Mouse (Mus musculus) embryonic facial prominence, embryonic 12.5 days (tissue): ENCODE measurements around the gene Specc1l. TPM values are rescaled to one million over a fixed set of nuclear protein-coding genes. Genes with fewer than 3 reads are reported as not detected.
"Not testable (repeated sequence)": the region's sequence is repeated elsewhere in the genome, so short reads cannot be mapped to it uniquely, and the experiment has no call there.

ENCODE experiments used
- ATAC-seq: fragments of 200-750 bp; cut with Nextera tagmentation; 2 replicates; pipeline ENCODE4 v1.8.0; 2017; ENCODE audit not compliant: insufficient number of reproducible peaks, insufficient read depth, low FRiP score, low TSS enrichment
- H3K27ac ChIP-seq: fragments of 300-500 bp; sonication (generic); 2 replicates; pipeline ENCODE4 v1.5.1; 2016; ENCODE audit warnings: mild to moderate bottlenecking
- H3K27me3 ChIP-seq: fragments of 300-500 bp; sonication (generic); 2 replicates; pipeline ENCODE4 v1.6.1; 2016; ENCODE audit warnings: mild to moderate bottlenecking, moderate library complexity
- H3K36me3 ChIP-seq: fragments of 300-500 bp; sonication (generic); 2 replicates; pipeline ENCODE4 v1.6.1; 2016; ENCODE audit warnings: mild to moderate bottlenecking
- H3K4me1 ChIP-seq: fragments of 300-500 bp; sonication (generic); 2 replicates; pipeline ENCODE4 v1.6.1; 2016
- H3K4me2 ChIP-seq: fragments of 300-500 bp; sonication (generic); replicated peaks from 2 replicates; pipeline ENCODE4 v1.6.1; 2016; ENCODE audit warnings: mild to moderate bottlenecking, moderate library complexity
- H3K4me3 ChIP-seq: fragments of 300-500 bp; sonication (generic); 2 replicates; pipeline ENCODE4 v1.5.1; 2016; ENCODE audit warnings: mild to moderate bottlenecking
- H3K9ac ChIP-seq: fragments of 300-500 bp; sonication (generic); 2 replicates; pipeline ENCODE4 v1.6.1; 2016; ENCODE audit warnings: mild to moderate bottlenecking, moderate library complexity
- H3K9me3 ChIP-seq: fragments of 300-500 bp; sonication (generic); 2 replicates; pipeline ENCODE4 v1.6.1; 2016; ENCODE audit warnings: mild to moderate bottlenecking, moderate library complexity
- WGBS: fragments of 180-500 bp; shearing (Covaris S2); methylation state at CpG from one replicate; pipeline ENCODE4 v1.1.7; 2016; 5-methylcytosine and 5-hydroxymethylcytosine counted together
- polyA plus RNA-seq: library from polyadenylated mRNA; unstranded; fragments of >200 nt; fragmentation: Nextera tagmentation; extraction: Ambion mirVana; gene quantifications from 2 replicates; pipeline ENCODE4 v1.2.1, GENCODE M21; 2016

Specc1l gene
- polyA plus RNA-seq, 1 experiment from 2014 or later = 52.3 TPM

DNA sequence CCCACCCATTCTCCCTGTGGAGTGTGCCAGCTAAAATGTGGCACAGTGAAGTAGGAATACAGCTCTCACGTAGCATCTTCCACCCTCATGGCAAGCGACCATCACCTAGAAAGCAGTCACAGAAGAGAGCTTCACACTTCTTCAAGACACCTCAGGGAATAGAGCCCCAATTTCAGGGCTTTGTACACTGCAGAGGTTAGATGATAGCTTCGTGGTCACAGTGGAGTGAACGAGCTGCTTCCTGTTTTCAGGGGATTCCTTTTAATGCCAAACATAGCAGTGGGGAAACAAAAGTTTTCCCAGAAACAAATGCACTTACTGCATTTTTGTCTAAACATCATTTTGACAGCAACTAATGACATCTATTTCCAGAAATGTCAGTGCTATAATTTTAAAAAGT lies 77.5 kb downstream of the Specc1l start:
- 60% methylated on average over 4 of the region's 4 CpGs for WGBS
- H3K27me3 ChIP-seq = no peaks in the 10 kb centered on the region
- H3K9me3 ChIP-seq = no peaks in the 10 kb centered on the region
- no peak overlapping the region for H3K27ac ChIP-seq
- no peak for ATAC-seq
- no peak overlapping the region for H3K4me2 ChIP-seq
- H3K36me3 ChIP-seq = peaks cover 13% of the 10 kb centered on the region; the same call in 1 of the 2 replicates
- H3K4me1 ChIP-seq = no peaks in the 10 kb centered on the region
- H3K4me3 ChIP-seq = no peak overlapping the region
- no peak overlapping the region for H3K9ac ChIP-seq

DNA sequence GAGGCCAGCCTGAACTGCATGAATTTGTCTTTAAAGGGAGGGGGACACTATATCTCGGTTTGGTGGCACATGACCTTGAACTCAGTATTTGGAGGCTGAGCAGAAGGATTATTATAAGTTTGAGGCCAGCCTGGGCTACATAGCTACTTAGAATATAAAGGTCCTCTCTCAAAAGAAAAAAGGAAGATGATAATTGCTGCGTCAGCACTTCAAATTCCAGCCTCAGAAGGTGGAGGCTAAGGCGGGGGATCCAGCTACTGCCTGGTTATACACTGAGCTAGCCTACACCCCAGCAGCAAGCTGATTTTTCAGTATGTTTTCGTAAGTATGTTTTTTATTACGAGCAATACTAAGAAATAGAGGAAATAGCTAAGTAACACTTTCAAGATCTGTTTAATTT lies 78.8 kb downstream of the Specc1l start:
- peaks cover 13% of the 10 kb centered on the region; the same call in 1 of the 2 replicates for H3K36me3 ChIP-seq
- H3K4me2 ChIP-seq = no peak overlapping the region
- 87% methylated on average over 5 of the region's 5 CpGs for WGBS
- no peak for ATAC-seq
- H3K9ac ChIP-seq = no peak overlapping the region
- H3K27me3 ChIP-seq = no peaks in the 10 kb centered on the region
- peaks cover 7% of the 10 kb centered on the region for H3K4me1 ChIP-seq
- H3K27ac ChIP-seq = no peak overlapping the region
- H3K9me3 ChIP-seq = no peaks in the 10 kb centered on the region
- no peak overlapping the region for H3K4me3 ChIP-seq

DNA sequence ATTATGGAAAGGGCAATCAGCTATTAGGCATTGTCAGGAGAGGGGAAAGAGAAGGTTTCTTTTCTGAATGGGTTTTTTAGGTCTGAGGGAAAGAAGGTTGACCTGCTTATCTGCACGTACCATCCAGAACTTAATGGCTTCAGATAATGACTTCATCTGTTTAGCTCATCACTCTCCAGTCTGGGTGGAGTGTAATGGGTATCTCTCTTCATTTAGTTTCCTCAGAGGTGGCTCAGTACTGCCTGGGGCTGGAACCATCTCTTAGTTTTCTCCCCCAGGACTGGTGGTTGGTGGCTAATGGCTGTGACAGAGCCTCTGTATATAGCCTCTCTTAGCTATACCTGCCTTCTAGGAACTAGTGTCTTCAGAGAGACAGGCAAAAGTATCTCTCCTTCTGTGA lies 79.5 kb downstream of the Specc1l start:
- Histone ChIP-seq H3K9ac (no peak overlapping the region), H3K9me3 (no peaks in the 10 kb centered on the region), H3K36me3 (peaks cover 13% of the 10 kb centered on the region; the same call in 1 of the 2 replicates), H3K4me3 (no peak overlapping the region), H3K4me1 (peaks cover 7% of the 10 kb centered on the region), H3K27ac (no peak overlapping the region), H3K27me3 (no peaks in the 10 kb centered on the region), H3K4me2 (no peak overlapping the region)
- WGBS = 75% methylated on average over 1 of the region's 1 CpGs
- ATAC-seq = no peak

DNA sequence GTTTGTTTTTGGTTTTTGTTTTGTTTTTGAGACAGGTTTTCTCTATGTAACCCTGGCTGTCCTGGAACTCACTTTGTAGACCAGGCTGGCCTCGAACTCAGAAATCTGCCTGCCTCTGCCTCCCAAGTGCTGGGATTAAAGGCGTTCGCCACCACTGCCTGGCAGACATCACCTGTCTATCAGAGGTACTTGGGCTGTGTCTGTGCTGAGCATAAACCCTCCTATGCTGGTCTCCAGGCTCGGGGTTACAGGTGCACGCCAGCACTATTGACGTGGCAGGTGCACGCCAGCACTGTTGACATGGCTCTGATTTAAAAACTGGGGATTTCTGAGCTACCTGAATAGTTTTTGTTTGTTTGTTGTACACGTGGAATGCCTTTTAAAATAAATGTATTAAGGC lies 80.3 kb downstream of the Specc1l start:
- not testable (repeated sequence) for H3K4me2 ChIP-seq, H3K9me3 ChIP-seq, H3K9ac ChIP-seq, ATAC-seq, H3K4me3 ChIP-seq, H3K27me3 ChIP-seq, H3K27ac ChIP-seq, H3K4me1 ChIP-seq
- WGBS = 92% methylated on average over 8 of the region's 8 CpGs
- H3K36me3 ChIP-seq = peaks cover 13% of the 10 kb centered on the region; the same call in 1 of the 2 replicates

DNA sequence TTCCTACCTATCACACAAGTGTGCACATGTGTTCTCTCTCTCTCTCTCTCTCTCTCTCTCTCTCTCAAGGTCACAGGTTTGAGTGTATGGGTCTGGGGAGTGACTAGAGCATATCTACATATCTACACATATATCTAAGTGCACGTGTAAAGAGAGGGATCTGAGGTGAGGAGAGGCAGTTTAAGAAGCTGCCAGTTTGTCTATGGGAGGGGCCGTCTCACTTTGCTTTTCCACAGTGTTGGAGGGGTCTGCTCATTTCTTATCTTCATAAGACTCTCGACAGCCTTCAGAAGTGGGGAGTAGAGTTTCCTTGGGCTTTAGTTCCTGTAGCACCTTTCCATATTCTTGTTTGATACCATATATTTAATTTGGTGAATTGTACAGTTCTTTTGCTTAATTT lies 81.4 kb downstream of the Specc1l start:
- H3K9me3 ChIP-seq = no peaks in the 10 kb centered on the region
- H3K9ac ChIP-seq = no peak overlapping the region
- H3K27ac ChIP-seq = no peak overlapping the region
- peaks cover 13% of the 10 kb centered on the region; the same call in 1 of the 2 replicates for H3K36me3 ChIP-seq
- no peak for ATAC-seq
- no peak overlapping the region for H3K4me3 ChIP-seq
- 86% methylated on average over 3 of the region's 3 CpGs for WGBS
- H3K4me1 ChIP-seq = peaks cover 10% of the 10 kb centered on the region
- H3K27me3 ChIP-seq = no peaks in the 10 kb centered on the region
- H3K4me2 ChIP-seq = no peak overlapping the region

DNA sequence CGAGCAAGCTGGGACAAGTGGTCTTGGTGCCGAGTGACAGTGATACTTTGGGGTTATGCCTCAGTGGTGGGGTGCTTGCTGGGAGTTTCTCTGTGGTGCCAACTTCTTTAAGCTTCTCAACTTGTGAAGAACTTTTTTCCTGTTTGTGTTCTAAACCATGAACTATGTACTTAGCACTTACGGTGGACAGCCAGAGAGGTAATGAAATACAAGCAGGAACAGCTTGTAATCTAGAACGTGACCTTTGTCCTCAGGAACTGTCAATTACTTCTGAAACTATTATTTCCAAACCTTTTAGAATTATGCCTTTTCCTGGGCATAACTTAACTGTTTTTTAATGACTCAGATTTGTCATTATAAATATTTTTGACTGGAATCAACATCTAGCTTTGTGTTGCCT lies 82.5 kb downstream of the Specc1l start:
- peaks cover 15% of the 10 kb centered on the region for H3K36me3 ChIP-seq
- H3K4me1 ChIP-seq = peaks cover 10% of the 10 kb centered on the region
- 54% methylated on average over 4 of the region's 4 CpGs for WGBS

DNA sequence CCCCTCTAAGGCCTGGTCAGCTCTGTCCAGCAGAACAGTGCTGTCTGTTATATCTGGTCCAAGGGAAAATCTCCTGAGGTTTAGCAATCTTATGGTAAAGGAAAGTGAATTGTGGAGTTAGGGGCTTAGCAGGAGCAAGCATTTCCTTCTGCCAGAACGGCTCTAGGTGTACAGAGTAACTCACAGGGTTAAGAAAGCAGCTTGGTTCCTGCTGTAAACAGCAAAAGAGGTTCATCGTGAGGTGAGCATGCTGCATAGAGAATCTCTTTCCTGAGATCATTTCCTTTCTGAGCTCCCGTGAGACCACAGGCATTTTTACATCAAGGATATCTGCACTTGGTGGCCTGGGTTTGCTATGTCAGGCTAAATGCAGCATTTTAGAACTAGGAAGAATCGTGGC lies 83.1 kb downstream of the Specc1l start:
- Histone ChIP-seq H3K4me3 (no peak overlapping the region), H3K4me1 (peaks cover 10% of the 10 kb centered on the region), H3K9me3 (no peaks in the 10 kb centered on the region), H3K4me2 (no peak overlapping the region), H3K27ac (no peak overlapping the region; the same call in 1 of the 2 replicates), H3K9ac (no peak overlapping the region), H3K27me3 (no peaks in the 10 kb centered on the region), H3K36me3 (peaks cover 13% of the 10 kb centered on the region)
- 50% methylated on average over 4 of the region's 4 CpGs for WGBS
- ATAC-seq = 0 out of 2 replicates have a peak, but pooled peaks have one; percentile 60

More for the DNA sequence above, 82.5 kb downstream of the Specc1l start:
- ATAC-seq = no peak
- Histone ChIP-seq H3K9me3 (no peaks in the 10 kb centered on the region), H3K27me3 (no peaks in the 10 kb centered on the region), H3K4me2 (no peak overlapping the region), H3K9ac (no peak overlapping the region), H3K27ac (no peak overlapping the region), H3K4me3 (no peak overlapping the region)

DNA sequence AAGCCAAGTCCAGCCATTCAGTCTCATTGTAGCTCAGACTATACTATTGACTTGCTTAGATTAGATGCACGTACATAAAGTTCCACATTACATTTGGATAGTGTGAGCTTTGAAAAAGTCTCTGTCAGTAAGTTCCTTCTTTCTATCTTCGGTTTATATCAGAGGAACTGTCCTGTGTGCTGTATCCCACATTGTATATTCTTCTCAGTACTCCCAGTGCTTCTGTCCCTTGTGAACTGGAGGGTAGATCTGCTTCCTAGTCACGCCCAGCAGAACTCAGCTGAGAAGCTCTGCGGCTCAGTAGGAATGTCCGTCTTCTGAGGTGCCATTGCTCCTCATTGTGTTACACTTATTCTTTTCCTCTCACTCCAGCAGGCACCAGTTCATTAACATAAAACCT lies 86.7 kb downstream of the Specc1l start:
- Histone ChIP-seq H3K4me2 (no peak overlapping the region), H3K4me1 (peaks cover 10% of the 10 kb centered on the region), H3K36me3 (peaks cover 24% of the 10 kb centered on the region), H3K27me3 (no peaks in the 10 kb centered on the region), H3K9me3 (no peaks in the 10 kb centered on the region), H3K27ac (no peak overlapping the region), H3K9ac (no peak overlapping the region), H3K4me3 (no peak overlapping the region)
- ATAC-seq = no peak
- 93% methylated on average over 5 of the region's 5 CpGs for WGBS

DNA sequence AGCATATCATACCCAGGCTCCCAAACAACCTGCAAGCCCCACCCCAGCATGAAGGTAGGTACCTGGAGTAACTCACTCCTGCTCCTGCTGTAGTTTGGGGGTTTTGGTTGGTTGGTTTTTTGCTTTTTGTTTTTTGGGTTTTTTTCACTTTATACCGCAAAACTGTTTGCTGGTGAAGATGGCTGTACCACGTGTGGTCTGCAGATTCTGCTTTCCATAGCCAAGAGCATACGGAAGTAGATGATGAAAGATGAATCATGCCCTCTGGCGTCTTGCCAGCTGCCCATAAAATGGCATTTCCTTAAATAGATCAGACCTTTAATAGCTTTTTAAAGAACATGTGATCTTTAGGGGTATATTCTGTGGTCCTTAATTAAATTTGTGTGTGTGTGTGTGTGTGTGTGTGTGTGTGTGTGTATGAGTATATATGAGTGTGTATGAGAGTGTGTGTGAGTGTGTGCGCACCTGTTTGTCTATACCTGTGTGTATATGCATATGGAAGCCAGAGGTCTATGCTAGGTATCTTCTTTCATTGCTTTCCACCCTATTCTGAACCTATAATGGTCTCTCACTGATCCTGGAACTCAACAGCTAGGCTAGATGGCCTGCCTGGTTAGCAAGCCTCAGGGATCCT lies 88.0 kb downstream of the Specc1l start:
- peaks cover 30% of the 10 kb centered on the region for H3K36me3 ChIP-seq
- no peak overlapping the region for H3K4me3 ChIP-seq

DNA sequence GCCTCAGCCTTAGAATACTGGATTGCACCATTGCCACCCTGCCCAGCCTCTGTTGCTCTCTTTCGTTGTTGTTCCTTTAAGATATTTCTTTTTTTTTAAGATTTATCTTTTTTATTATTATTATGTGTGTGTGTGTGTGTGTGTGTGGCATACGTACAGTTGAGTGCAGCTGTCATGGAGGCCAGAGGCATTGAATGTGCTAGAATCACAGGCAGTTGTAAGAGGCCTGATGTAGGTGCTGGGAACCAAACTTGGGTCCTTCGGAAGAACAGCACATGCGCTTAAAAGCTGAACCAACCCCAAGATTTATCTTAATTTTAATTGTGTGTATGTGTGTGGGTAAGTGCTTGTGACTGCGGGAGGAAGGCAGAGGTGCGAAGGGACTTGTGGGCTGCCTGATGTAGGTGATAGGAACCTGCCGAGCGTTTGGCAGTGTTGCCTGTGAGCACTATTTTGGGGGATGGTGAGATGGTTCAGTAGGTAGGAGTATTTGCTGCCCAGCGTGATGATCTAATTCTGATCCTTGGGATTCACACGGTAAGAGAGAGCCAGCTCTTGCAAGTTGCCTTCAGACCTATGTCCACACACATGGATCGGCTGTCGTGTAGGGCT lies 89.4 kb downstream of the Specc1l start:
- ATAC-seq = no peak
- H3K4me2 ChIP-seq = no peak overlapping the region

More for the DNA sequence above, 88.0 kb downstream of the Specc1l start:
- WGBS = 80% methylated on average over 5 of the region's 5 CpGs
- Histone ChIP-seq H3K4me2 (no peak overlapping the region), H3K27me3 (no peaks in the 10 kb centered on the region), H3K9ac (no peak overlapping the region), H3K27ac (no peak overlapping the region), H3K4me1 (peaks cover 8% of the 10 kb centered on the region), H3K9me3 (no peaks in the 10 kb centered on the region)
- no peak for ATAC-seq

DNA sequence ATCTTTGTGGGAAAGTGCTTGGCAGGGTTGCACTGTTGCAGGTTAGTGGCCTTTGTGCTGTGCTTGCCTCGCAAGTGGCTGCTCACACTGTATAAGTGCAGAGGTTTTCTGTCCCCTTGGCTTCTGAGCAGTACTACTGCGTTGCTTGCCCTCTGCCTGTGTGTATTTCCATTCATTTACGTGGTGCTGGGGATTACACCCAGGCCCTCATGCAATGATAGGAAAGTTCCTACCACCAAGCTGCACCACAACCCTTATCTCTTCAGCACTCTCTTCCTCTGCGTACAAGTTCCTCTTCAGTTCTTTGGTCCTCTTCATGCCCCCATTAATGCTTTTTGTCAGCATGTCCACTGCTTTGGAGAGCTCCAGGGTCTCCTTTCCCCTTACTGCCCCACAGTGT lies 90.1 kb downstream of the Specc1l start:
- no peak overlapping the region for H3K4me2 ChIP-seq
- no peak overlapping the region for H3K27ac ChIP-seq
- H3K4me1 ChIP-seq = 0 out of 2 replicates have a peak, but pooled peaks cover 3% of the 10 kb centered on the region
- H3K9ac ChIP-seq = no peak overlapping the region
- H3K27me3 ChIP-seq = no peaks in the 10 kb centered on the region
- ATAC-seq = no peak
- WGBS = 95% methylated on average over 4 of the region's 4 CpGs
- H3K9me3 ChIP-seq = no peaks in the 10 kb centered on the region
- no peak overlapping the region for H3K4me3 ChIP-seq
- H3K36me3 ChIP-seq = peaks cover 40% of the 10 kb centered on the region

More for the DNA sequence above, 89.4 kb downstream of the Specc1l start:
- Histone ChIP-seq H3K27me3 (no peaks in the 10 kb centered on the region), H3K4me3 (no peak overlapping the region), H3K9ac (no peak overlapping the region), H3K9me3 (no peaks in the 10 kb centered on the region), H3K4me1 (0 out of 2 replicates have a peak, but pooled peaks cover 3% of the 10 kb centered on the region), H3K27ac (no peak overlapping the region), H3K36me3 (peaks cover 35% of the 10 kb centered on the region)
- 94% methylated on average over 12 of the region's 12 CpGs for WGBS

DNA sequence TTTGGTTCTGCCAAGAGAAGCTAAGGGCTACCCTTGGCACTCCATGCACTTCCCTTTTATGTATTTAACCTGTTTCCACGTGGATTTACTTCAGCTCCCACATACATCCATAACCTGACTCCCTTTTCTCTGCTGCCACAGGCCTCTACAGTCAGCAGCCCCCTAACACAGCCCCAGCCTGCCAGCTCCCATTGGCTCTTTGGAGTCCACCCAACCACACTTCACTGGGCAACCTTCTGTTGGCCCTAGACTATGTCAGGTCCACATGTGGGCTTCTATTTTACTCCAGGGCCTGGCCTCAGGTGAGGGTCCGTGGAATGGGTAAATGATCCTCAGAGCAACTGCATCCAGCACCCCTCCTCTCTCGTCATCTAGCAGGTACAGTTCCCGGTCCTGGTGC lies 90.7 kb downstream of the Specc1l start:
- ATAC-seq = no peak
- H3K4me2 ChIP-seq = no peak overlapping the region
- WGBS = 93% methylated on average over 4 of the region's 4 CpGs
- H3K36me3 ChIP-seq = peaks cover 46% of the 10 kb centered on the region
- no peaks in the 10 kb centered on the region for H3K27me3 ChIP-seq
- H3K9ac ChIP-seq = no peak overlapping the region
- H3K9me3 ChIP-seq = no peaks in the 10 kb centered on the region
- 0 out of 2 replicates have a peak, but pooled peaks cover 3% of the 10 kb centered on the region for H3K4me1 ChIP-seq
- H3K4me3 ChIP-seq = no peak overlapping the region
- H3K27ac ChIP-seq = no peak overlapping the region
